Mouse (Mus musculus) heart, adult 9 months (tissue): ENCODE measurements around the gene Vwa5b1.

ENCODE experiments used
- DNase-seq, 2 experiments: peaks; one replicate each; pipeline ENCODE4 v3.0.0; 2022; ENCODE audit warnings: low spot score in 2 of 2

Vwa5b1 gene

GRCm38 (mm10) chr4:138530011-138530410 is 105.7 kb downstream of the Vwa5b1 start:
- no peak for DNase-seq

DNA sequence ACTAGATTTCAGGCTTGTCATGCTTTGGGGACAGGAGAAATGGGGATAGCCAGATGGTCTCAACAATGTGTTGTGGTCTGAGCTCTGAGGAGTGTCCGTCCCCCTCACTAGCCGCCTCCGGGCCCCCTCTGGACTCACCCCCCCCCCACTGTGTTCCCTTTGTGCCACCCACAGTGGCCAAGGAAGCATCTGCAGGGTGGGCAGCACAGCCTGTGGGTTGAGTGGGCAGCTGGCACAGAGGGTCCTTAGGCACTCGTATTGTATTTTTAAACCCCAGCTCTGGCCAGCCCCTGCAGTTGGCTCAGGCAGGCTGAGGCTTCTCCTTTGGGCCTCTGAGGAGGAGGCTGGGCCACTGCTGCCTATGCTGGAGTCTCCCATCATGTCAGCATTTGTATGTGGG is 110.0 kb downstream of the Vwa5b1 start:
- DNase-seq = no peak

DNA sequence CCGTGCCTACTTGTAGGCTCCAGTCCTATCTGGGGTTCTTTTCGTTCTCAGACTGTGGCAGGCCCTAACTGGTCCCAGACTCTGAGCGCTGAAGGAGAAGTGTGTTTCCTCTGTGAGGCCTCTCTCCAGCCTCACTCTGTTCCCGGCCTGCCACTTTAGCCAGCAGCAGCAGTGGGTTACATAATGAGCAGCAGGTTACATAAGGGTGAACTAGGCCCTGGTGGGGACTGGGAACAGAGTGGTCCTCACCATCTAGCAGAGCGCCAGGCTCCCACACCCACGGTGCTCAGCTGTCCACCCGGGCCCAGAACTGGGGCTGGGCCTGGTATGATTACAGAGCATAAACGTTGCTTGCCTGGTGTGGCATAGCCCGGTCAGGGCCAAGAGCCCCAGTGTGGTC is 110.9 kb downstream of the Vwa5b1 start:
- DNase-seq = peak; percentile 21 to 70

DNA sequence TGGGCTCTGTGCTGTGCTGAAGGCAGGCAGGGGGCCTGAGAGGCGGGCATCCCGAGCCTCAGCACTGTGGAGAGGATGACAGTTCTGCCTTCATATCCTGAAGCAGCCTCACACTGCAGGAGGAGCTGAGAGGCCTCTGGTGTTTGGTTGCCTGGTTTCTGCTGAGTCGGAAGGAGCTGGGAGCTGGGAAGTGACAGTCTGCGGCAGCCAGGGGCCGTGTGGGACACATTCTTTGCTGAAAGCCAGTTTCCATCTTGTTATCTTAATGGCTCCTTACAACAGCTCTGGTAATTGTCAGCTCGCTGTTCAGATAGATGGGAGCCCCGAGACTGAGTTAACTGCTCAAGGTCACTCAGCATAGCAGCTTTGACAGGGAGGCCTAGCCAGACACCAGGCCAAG is 111.9 kb downstream of the Vwa5b1 start:
- no peak for DNase-seq

DNA sequence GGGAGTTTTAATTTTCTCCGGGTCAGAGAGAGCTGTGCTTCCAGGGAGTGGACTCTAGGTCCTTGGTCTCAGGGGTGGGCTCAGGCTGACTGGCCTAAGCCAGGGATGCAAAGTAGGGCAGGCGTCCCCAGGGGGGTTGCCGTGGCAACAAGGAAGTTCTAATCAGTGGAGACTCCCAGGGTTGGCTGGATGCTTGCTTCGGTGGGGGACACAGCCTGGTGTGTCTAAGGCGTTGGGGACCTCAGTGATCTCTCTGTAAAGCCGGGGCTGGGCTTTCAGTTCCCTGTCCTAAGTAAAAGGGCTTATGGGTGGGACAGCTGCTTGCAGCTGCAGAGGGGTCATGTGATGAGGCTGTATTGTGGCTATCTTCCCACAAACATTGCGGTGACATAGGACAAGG is 113.4 kb downstream of the Vwa5b1 start:
- DNase-seq = peak; percentile 72 to 81

- no peak for DNase-seq
Measured at GRCm38 (mm10) chr4:138517153-138517789, 118.4 kb downstream of the Vwa5b1 start.

GRCm38 (mm10) chr4:138516448-138516847 is 119.2 kb downstream of the Vwa5b1 start:
- no peak for DNase-seq
